ENCODE assay signal across 19 mouse cellular contexts in genomic region chr14:48826421-48826820, GRCm38 (mm10).
A peak's percentile ranks its signal among the peaks of the same experiment; 100 is the strongest.
DNase-seq lines count a peak whose midpoint lies in the region; ATAC-seq and TF ChIP-seq lines count a peak whose summit lies in the region.
"Had no signal": no experiment of that assay in that cellular context is flagged by ENCODE, and none has a peak within 500 bp of the region (broad histone marks: within the 10 kb centered on the region; RNA-seq: fewer than 3 reads in every experiment).

No protein-coding gene starts in this region.

- H3K9ac ChIP-seq in midbrain, embryonic 11.5 days (ENCODE audit: low read length) = no peak overlapping the region
- no peak overlapping the region for H3K9ac ChIP-seq in midbrain, postnatal 0 days (replicated peaks; ENCODE audit: low read length, poor library complexity, severe bottlenecking)

- TF ChIP-seq CTCF in midbrain, postnatal 0 days (IDR thresholded peaks at IDR 0.05) = no peak

- peak; percentile 68 for DNase-seq in heart, adult 11 months
- DNase-seq in heart, postnatal 14 days = no peak
- DNase-seq in midbrain, embryonic 11.5 days (ENCODE audit: low spot score, missing footprints) = peak; percentile 73
- DNase-seq in midbrain, postnatal 0 days (ENCODE audit: low spot score) = no peak
- DNase-seq: adrenal gland, adult 2 months; adrenal gland, adult 8-10 months; adrenal gland, postnatal 10 days; adrenal gland, postnatal 14 days; adrenal gland, postnatal 25 days; adrenal gland, postnatal 36 days; B cell, adult 2 months; cerebellum, adult 11 months; cerebellum, adult 11-12 months; cerebellum, adult 18-20 months had no signal

- intact Hi-C loops in heart, postnatal 14 days (cut with DNase I) = no loop called here

- WGBS in midbrain, embryonic 11.5 days = 61% methylated on average over 5 of the region's 5 CpGs
- WGBS in midbrain, postnatal 0 days = 50% methylated on average over 5 of the region's 5 CpGs

- H3K4me3 ChIP-seq in midbrain, embryonic 11.5 days (ENCODE audit: low read depth, low read length) = no peak overlapping the region
- no peak overlapping the region for H3K4me3 ChIP-seq in midbrain, postnatal 0 days (ENCODE audit: low read depth, low read length)

- peaks cover 2% of the 10 kb centered on the region for H3K4me1 ChIP-seq in midbrain, embryonic 11.5 days (ENCODE audit: control insufficient read depth, insufficient read depth, low read length)
- H3K4me1 ChIP-seq in midbrain, postnatal 0 days (ENCODE audit: insufficient read depth, low read length) = no peaks in the 10 kb centered on the region

- H3K9me3 ChIP-seq in midbrain, embryonic 11.5 days (ENCODE audit: control insufficient read depth, low read length) = no peaks in the 10 kb centered on the region
- H3K9me3 ChIP-seq in midbrain, postnatal 0 days (ENCODE audit: low read length) = no peaks in the 10 kb centered on the region
- H3K9me3 ChIP-seq: G1E had no signal

- no peak overlapping the region for H3K4me2 ChIP-seq in midbrain, embryonic 11.5 days
- H3K4me2 ChIP-seq in midbrain, postnatal 0 days (ENCODE audit: low read depth, low read length, poor library complexity, severe bottlenecking) = no peak overlapping the region

- no peaks in the 10 kb centered on the region for H3K27me3 ChIP-seq in midbrain, embryonic 11.5 days (ENCODE audit: control insufficient read depth, insufficient read depth, low read length)
- H3K27me3 ChIP-seq in midbrain, postnatal 0 days (ENCODE audit: insufficient read depth, low read length) = no peaks in the 10 kb centered on the region
- H3K27me3 ChIP-seq: CH12.LX had no signal

- no peak for ATAC-seq in midbrain, embryonic 11.5 days (ENCODE audit: low FRiP score)
- no peak for ATAC-seq in midbrain, postnatal 0 days (ENCODE audit: low FRiP score)
- ATAC-seq: activated CD4-positive, CD25-positive, alpha-beta regulatory T cell, adult 4 months; CD4-positive, CD25-positive, alpha-beta regulatory T cell, adult 4 months; Patski had no signal

- no peak overlapping the region for H3K27ac ChIP-seq in midbrain, embryonic 11.5 days (ENCODE audit: low read depth, low read length)
- H3K27ac ChIP-seq in midbrain, postnatal 0 days (ENCODE audit: low read depth, low read length) = no peak overlapping the region

- no peaks in the 10 kb centered on the region for H3K36me3 ChIP-seq in midbrain, embryonic 11.5 days (ENCODE audit: control insufficient read depth, insufficient read depth, low read length)
- H3K36me3 ChIP-seq in midbrain, postnatal 0 days (ENCODE audit: insufficient read depth, low read length) = no peaks in the 10 kb centered on the region
- H3K36me3 ChIP-seq: G1E had no signal

Comparison
In these comparisons a context has a peak if more than half of its experiments do, and no peak if none do; other contexts are left out.
1. DNase-seq: peak in heart, adult 11 months (single experiment) and midbrain, embryonic 11.5 days (single experiment); none in heart, postnatal 14 days (0 of 2) and midbrain, postnatal 0 days (single experiment).